1 mouse cellular context compared by ENCODE assay signal in genomic region chr1:53352327-53353261, GRCm38 (mm10).
TF ChIP-seq lines count a peak whose summit lies in the region.

Gene Asdurf (minus strand): TSS chr1:53352619.
Gene Gm28551 (minus strand): TSS chr1:53352667.
Gene Asnsd1 (minus strand): TSS chr1:53352752.

TF ChIP-seq in MEL, 35 proteins besides CTCF, POLR2A, EP300 and RAD21 (continued from another document):
- peak; percentile 81 for TF ChIP-seq ZMIZ1 (IDR thresholded peaks at IDR 0.05; ENCODE audit: low read depth, low read length)
- TF ChIP-seq HCFC1 (IDR thresholded peaks at IDR 0.05; ENCODE audit: low read depth, low read length): peak; percentile 81
